Mouse (Mus musculus): ENCODE results near the gene Slc4a1. TPM values are rescaled to one million over a fixed set of nuclear protein-coding genes. Genes with fewer than 3 reads are reported as not detected.

Gene Slc4a1
- polyA plus RNA-seq, 1 experiment = 0.48 TPM

DNA sequence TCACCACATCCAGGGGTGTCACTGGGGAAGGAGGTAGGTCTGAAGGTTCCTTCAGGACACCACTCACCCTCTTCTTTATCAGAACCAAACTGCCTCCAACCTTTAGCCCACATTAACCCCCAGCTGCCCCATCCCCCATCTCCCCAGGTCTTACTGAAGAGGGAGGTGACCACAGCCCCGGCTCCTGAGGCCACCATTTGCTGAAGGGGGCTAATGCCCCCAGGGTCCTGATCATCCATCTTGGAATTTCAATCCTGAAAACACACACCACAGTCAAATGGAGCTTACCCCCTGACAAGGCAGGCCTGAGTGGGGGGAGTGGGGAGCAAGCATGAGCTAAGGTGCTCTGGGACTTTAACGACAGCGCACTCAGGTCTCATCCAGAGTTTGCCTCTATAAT is 40.4 kb upstream of the Slc4a1 start:
- H3K36me3 ChIP-seq (ENCODE audit: control insufficient read depth, insufficient read depth, low read length, poor library complexity, severe bottlenecking) = peaks cover 39% of the 10 kb centered on the region
- peak overlapping the region; percentile 98 for H3K4me3 ChIP-seq (ENCODE audit: low read depth, low read length)
- H3K27ac ChIP-seq (ENCODE audit: insufficient read depth, low read length) = peak overlapping the region; percentile 75
- H3K27me3 ChIP-seq (ENCODE audit: control insufficient read depth, insufficient read depth, low read length, poor library complexity, severe bottlenecking) = no peaks in the 10 kb centered on the region
- peaks cover 4% of the 10 kb centered on the region for H3K4me1 ChIP-seq (ENCODE audit: control insufficient read depth, insufficient read depth, low read length)
- TF ChIP-seq EP300 (IDR thresholded peaks at IDR 0.05; ENCODE audit: insufficient read depth, low read depth, low read length) (no peak), POLR2A (IDR thresholded peaks at IDR 0.05; ENCODE audit: insufficient read depth, low read length) (no peak), CTCF (IDR thresholded peaks at IDR 0.05; ENCODE audit: low read depth, low read length) (no peak)
- H3K9me3 ChIP-seq (replicated peaks; ENCODE audit: control insufficient read depth, insufficient read depth, low read length, poor library complexity, severe bottlenecking) = no peaks in the 10 kb centered on the region
- H3K9ac ChIP-seq (ENCODE audit: low read depth, poor library complexity, severe bottlenecking) = peak overlapping the region; percentile 91

DNA sequence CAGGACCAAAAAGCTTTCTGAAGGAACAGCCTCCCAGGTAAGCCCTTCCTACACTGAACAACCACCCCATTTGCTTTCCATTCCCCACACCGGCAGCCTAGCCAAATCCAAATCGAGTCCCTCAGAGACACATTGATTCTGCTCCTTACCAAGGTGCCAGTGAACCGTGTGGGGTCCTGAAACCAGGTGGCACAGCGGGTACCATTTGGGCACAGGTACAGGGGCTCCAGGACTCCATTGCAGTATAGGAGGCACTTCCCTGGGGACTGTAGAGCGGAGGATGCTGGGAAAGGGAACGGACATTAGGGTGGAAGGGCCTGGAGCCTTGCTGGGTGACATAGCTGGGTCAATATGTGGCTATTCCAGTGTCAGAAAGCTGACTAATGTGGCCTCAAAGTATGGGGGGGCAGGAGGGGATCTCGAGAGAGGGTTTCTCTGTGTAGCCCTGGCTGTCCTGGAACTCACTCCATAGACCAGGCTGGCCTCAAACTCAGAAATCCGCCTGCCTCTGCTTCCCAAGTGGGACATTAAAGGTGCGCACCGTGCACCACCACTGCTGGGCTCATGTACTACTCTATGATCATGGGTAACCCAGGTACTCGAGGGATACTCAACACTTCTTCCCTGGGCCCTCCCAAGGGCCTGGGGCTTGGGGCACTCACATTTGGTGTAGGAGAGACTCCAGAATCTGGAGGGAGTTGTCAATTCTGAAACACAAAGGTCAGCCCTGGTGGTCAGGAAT is 39.7 kb upstream of the Slc4a1 start:
- Histone ChIP-seq H3K27ac (ENCODE audit: insufficient read depth, low read length) (no peak overlapping the region), H3K4me3 (ENCODE audit: low read depth, low read length) (peak overlapping the region; percentile 98), H3K9me3 (replicated peaks; ENCODE audit: control insufficient read depth, insufficient read depth, low read length, poor library complexity, severe bottlenecking) (no peaks in the 10 kb centered on the region), H3K4me1 (ENCODE audit: control insufficient read depth, insufficient read depth, low read length) (peaks cover 4% of the 10 kb centered on the region), H3K36me3 (ENCODE audit: control insufficient read depth, insufficient read depth, low read length, poor library complexity, severe bottlenecking) (peaks cover 39% of the 10 kb centered on the region), H3K9ac (ENCODE audit: low read depth, poor library complexity, severe bottlenecking) (peak overlapping the region; percentile 91), H3K27me3 (ENCODE audit: control insufficient read depth, insufficient read depth, low read length, poor library complexity, severe bottlenecking) (no peaks in the 10 kb centered on the region)
- no peak for TF ChIP-seq POLR2A (IDR thresholded peaks at IDR 0.05; ENCODE audit: insufficient read depth, low read length)
- TF ChIP-seq CTCF (IDR thresholded peaks at IDR 0.05; ENCODE audit: low read depth, low read length) = no peak
- no peak for TF ChIP-seq EP300 (IDR thresholded peaks at IDR 0.05; ENCODE audit: insufficient read depth, low read depth, low read length)

DNA sequence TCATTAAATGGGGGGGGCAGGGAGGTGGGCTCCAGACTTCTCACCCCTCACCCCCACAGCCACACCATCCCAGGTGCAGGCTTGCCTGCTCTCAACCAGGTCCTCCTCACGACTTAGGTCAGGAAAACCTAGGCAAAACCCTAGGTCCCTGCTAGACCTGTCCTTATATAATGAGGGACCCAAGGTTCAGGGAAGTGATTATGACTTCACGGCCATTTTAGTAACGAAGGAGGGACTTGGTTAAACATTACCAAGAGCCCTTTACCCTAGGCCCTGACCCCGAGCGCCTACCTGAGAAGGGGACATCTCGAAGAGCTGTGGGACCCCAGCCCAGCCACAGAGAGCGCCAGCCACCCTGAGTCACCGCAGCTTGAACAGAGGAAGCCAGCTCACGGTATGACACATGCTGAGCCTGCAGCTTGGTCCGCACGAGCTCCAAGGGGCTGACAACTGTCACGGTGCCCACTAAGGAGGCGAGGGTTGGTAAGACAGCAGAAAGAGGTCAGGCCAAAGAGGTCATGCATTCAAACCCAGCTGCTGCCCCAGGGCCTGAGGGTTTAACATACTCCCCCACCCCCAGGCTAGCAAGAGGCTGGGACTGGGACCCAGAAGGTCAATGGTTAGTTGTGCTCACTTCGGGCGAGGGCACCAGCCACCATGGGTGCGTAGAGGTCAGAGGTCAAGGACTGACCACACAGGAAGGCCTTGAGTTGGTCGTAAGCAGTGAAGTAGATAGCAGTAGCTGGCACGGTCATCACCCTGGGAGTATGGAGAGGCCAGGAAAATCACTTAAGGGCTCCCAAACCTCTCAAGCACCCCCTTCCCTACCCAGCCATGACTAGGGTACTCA is 38.4 kb upstream of the Slc4a1 start:
- Histone ChIP-seq H3K4me3 (ENCODE audit: low read depth, low read length) (no peak overlapping the region), H3K36me3 (ENCODE audit: control insufficient read depth, insufficient read depth, low read length, poor library complexity, severe bottlenecking) (peaks cover 39% of the 10 kb centered on the region), H3K4me1 (ENCODE audit: control insufficient read depth, insufficient read depth, low read length) (peaks cover 8% of the 10 kb centered on the region), H3K9me3 (replicated peaks; ENCODE audit: control insufficient read depth, insufficient read depth, low read length, poor library complexity, severe bottlenecking) (no peaks in the 10 kb centered on the region), H3K27me3 (ENCODE audit: control insufficient read depth, insufficient read depth, low read length, poor library complexity, severe bottlenecking) (no peaks in the 10 kb centered on the region), H3K27ac (ENCODE audit: insufficient read depth, low read length) (no peak overlapping the region), H3K9ac (ENCODE audit: low read depth, poor library complexity, severe bottlenecking) (no peak overlapping the region)
- TF ChIP-seq EP300 (IDR thresholded peaks at IDR 0.05; ENCODE audit: insufficient read depth, low read depth, low read length) (no peak), POLR2A (IDR thresholded peaks at IDR 0.05; ENCODE audit: insufficient read depth, low read length) (no peak), CTCF (IDR thresholded peaks at IDR 0.05; ENCODE audit: low read depth, low read length) (no peak)

DNA sequence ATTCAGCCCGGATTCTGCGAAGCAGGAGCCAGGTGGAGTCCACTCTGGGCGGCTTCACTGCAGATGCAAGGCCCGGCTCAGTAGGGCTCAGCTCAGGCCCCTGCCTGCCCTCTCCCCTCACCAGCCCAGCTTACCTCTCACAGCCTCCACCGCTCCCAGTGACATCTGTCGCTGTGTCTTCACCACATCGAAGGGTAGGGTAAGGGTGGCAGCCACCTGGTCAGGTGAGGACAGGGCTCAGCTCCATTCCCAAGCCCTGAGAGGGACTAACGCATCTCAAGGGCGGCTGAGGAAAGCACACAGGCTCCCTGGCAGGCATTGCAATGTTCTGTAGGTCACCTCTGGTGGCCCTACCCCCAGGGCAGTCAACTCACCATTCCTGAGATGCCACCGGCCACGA is 37.7 kb upstream of the Slc4a1 start:
- Histone ChIP-seq H3K36me3 (ENCODE audit: control insufficient read depth, insufficient read depth, low read length, poor library complexity, severe bottlenecking) (peaks cover 39% of the 10 kb centered on the region), H3K4me3 (ENCODE audit: low read depth, low read length) (no peak overlapping the region), H3K9me3 (replicated peaks; ENCODE audit: control insufficient read depth, insufficient read depth, low read length, poor library complexity, severe bottlenecking) (no peaks in the 10 kb centered on the region), H3K4me1 (ENCODE audit: control insufficient read depth, insufficient read depth, low read length) (peaks cover 8% of the 10 kb centered on the region), H3K27ac (ENCODE audit: insufficient read depth, low read length) (no peak overlapping the region), H3K9ac (ENCODE audit: low read depth, poor library complexity, severe bottlenecking) (no peak overlapping the region), H3K27me3 (ENCODE audit: control insufficient read depth, insufficient read depth, low read length, poor library complexity, severe bottlenecking) (no peaks in the 10 kb centered on the region)
- TF ChIP-seq POLR2A (IDR thresholded peaks at IDR 0.05; ENCODE audit: insufficient read depth, low read length) = no peak
- TF ChIP-seq CTCF (IDR thresholded peaks at IDR 0.05; ENCODE audit: low read depth, low read length) = no peak
- no peak for TF ChIP-seq EP300 (IDR thresholded peaks at IDR 0.05; ENCODE audit: insufficient read depth, low read depth, low read length)

- no peaks in the 10 kb centered on the region for H3K9me3 ChIP-seq (replicated peaks; ENCODE audit: control insufficient read depth, insufficient read depth, low read length, poor library complexity, severe bottlenecking)
- no peak overlapping the region for H3K4me3 ChIP-seq (ENCODE audit: low read depth, low read length)
- peaks cover 39% of the 10 kb centered on the region for H3K36me3 ChIP-seq (ENCODE audit: control insufficient read depth, insufficient read depth, low read length, poor library complexity, severe bottlenecking)
- TF ChIP-seq POLR2A (IDR thresholded peaks at IDR 0.05; ENCODE audit: insufficient read depth, low read length) = no peak
- no peak for TF ChIP-seq CTCF (IDR thresholded peaks at IDR 0.05; ENCODE audit: low read depth, low read length)
- no peak for TF ChIP-seq EP300 (IDR thresholded peaks at IDR 0.05; ENCODE audit: insufficient read depth, low read depth, low read length)
- peaks cover 8% of the 10 kb centered on the region for H3K4me1 ChIP-seq (ENCODE audit: control insufficient read depth, insufficient read depth, low read length)
- no peak overlapping the region for H3K9ac ChIP-seq (ENCODE audit: low read depth, poor library complexity, severe bottlenecking)
- no peak overlapping the region for H3K27ac ChIP-seq (ENCODE audit: insufficient read depth, low read length)
- no peaks in the 10 kb centered on the region for H3K27me3 ChIP-seq (ENCODE audit: control insufficient read depth, insufficient read depth, low read length, poor library complexity, severe bottlenecking)
Measured at GRCm38 (mm10) chr11:102401898-102402500, 36.0 kb upstream of the Slc4a1 start.

All from ES-Bruce4 (cell line).